In the genomic region with DNA sequence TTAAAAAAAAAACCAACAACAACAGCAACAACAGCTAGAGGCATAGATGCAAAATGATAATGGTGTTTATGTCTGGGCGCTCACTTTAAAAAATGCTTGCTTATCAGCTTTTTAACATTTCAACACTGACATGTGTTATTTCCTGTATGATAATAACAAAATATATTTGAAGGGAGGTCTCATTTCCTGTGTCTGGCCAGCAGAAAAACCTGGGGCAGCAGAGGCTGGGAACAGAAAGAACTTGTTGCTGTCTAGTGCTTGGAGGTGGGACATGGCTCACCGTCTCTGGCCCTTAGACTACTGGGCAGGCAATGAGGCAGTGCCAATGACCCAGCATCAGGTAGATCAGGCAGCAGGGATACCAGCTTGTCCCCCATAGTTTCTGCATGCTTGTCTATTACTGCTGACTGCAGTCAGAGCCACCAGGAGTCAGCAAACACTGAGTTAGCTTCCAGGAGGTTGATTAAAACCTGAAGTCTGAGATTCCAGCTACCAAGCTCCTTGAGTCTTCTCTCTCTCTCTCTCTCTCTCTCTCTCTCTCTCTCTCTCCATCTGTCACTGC, we compare ENCODE assay signal across 17 mouse cellular contexts. TPM values are rescaled to one million over a fixed set of nuclear protein-coding genes. Genes with fewer than 3 reads are reported as not detected.
DNase-seq lines count a peak whose midpoint lies in the region; ATAC-seq and TF ChIP-seq lines count a peak whose summit lies in the region.
"Had no signal": no experiment of that assay in that cellular context is flagged by ENCODE, and none has a peak within 500 bp of the region (broad histone marks: within the 10 kb centered on the region; RNA-seq: fewer than 3 reads in every experiment).

No protein-coding gene starts in this region.

- H3K4me3 ChIP-seq in heart, postnatal 0 days (ENCODE audit: low read depth, low read length), result no peak overlapping the region
- H3K4me3 ChIP-seq in lung, postnatal 0 days (ENCODE audit: low read depth, low read length), result no peak overlapping the region
- H3K4me3 ChIP-seq in hindbrain, embryonic 13.5 days, result no peak overlapping the region
- H3K4me3 ChIP-seq: embryonic facial prominence, embryonic 12.5 days; forebrain, embryonic 15.5 days; left cerebral cortex, adult 2 months; midbrain, embryonic 15.5 days had no signal

- H3K4me1 ChIP-seq in heart, postnatal 0 days (ENCODE audit: control insufficient read depth, insufficient read depth), result peaks cover 13% of the 10 kb centered on the region
- H3K4me1 ChIP-seq in lung, postnatal 0 days (ENCODE audit: insufficient read depth, low read depth, low read length), result peaks cover 18% of the 10 kb centered on the region
- peaks cover 17% of the 10 kb centered on the region for H3K4me1 ChIP-seq in hindbrain, embryonic 13.5 days (replicated peaks)

- TF ChIP-seq CTCF in heart, postnatal 0 days (IDR thresholded peaks at IDR 0.05; ENCODE audit: low read depth), result peak; percentile 10; the same call in 1 of the 2 replicates
- peak; percentile 52 for TF ChIP-seq CTCF in lung, postnatal 0 days (IDR thresholded peaks at IDR 0.05)

- no peaks in the 10 kb centered on the region for H3K36me3 ChIP-seq in heart, postnatal 0 days (replicated peaks; ENCODE audit: control insufficient read depth, insufficient read depth, low read length)
- H3K36me3 ChIP-seq in lung, postnatal 0 days (ENCODE audit: insufficient read depth, low read length), result no peaks in the 10 kb centered on the region
- H3K36me3 ChIP-seq in hindbrain, embryonic 13.5 days, result no peaks in the 10 kb centered on the region
- H3K36me3 ChIP-seq: embryonic facial prominence, embryonic 12.5 days; forebrain, embryonic 15.5 days; midbrain, embryonic 15.5 days had no signal

- H3K27ac ChIP-seq in heart, postnatal 0 days (ENCODE audit: low read depth), result no peak overlapping the region
- H3K27ac ChIP-seq in lung, postnatal 0 days (ENCODE audit: low read length), result no peak overlapping the region
- no peak overlapping the region for H3K27ac ChIP-seq in hindbrain, embryonic 13.5 days
- H3K27ac ChIP-seq: embryonic facial prominence, embryonic 12.5 days; forebrain, embryonic 15.5 days; left cerebral cortex, adult 2 months; midbrain, embryonic 15.5 days had no signal

- no peak for DNase-seq in heart, postnatal 0 days (ENCODE audit: low spot score)
- no peak for DNase-seq in heart, adult 11 months
- peak; percentile 59 for DNase-seq in lung, postnatal 0 days (ENCODE audit: low spot score)
- no peak for DNase-seq in lung, postnatal 14 days
- DNase-seq in adipocyte (ENCODE audit: low spot score), result peak; percentile 33
- DNase-seq in retina, postnatal 1 day, result no peak
- DNase-seq: cerebellum, adult 9-11 months; gastrocnemius, postnatal 36 days; heart, postnatal 36 days; right cerebral cortex, postnatal 14 days had no signal

- H3K27me3 ChIP-seq in heart, postnatal 0 days (ENCODE audit: control insufficient read depth, insufficient read depth, low read length), result peaks cover 36% of the 10 kb centered on the region
- peaks cover 14% of the 10 kb centered on the region; the same call in 1 of the 2 replicates for H3K27me3 ChIP-seq in lung, postnatal 0 days (replicated peaks; ENCODE audit: insufficient read depth, low read length)
- peaks cover 50% of the 10 kb centered on the region for H3K27me3 ChIP-seq in hindbrain, embryonic 13.5 days

- no peaks in the 10 kb centered on the region for H3K9me3 ChIP-seq in heart, postnatal 0 days (replicated peaks; ENCODE audit: control insufficient read depth, low read length)
- H3K9me3 ChIP-seq in lung, postnatal 0 days (ENCODE audit: low read length), result no peaks in the 10 kb centered on the region
- H3K9me3 ChIP-seq in hindbrain, embryonic 13.5 days, result no peaks in the 10 kb centered on the region
- H3K9me3 ChIP-seq: embryonic facial prominence, embryonic 12.5 days; forebrain, embryonic 15.5 days; midbrain, embryonic 15.5 days had no signal

- no peak overlapping the region for H3K4me2 ChIP-seq in heart, postnatal 0 days (ENCODE audit: low read depth, low read length)
- H3K4me2 ChIP-seq in lung, postnatal 0 days (replicated peaks; ENCODE audit: low read depth, low read length), result no peak overlapping the region
- no peak overlapping the region for H3K4me2 ChIP-seq in hindbrain, embryonic 13.5 days
- H3K4me2 ChIP-seq: embryonic facial prominence, embryonic 12.5 days; forebrain, embryonic 15.5 days; midbrain, embryonic 15.5 days had no signal

- no peak for TF ChIP-seq EP300 in heart, postnatal 0 days (IDR thresholded peaks at IDR 0.05; ENCODE audit: low read depth)
- peak; percentile 78 for TF ChIP-seq EP300 in lung, postnatal 0 days (IDR thresholded peaks at IDR 0.05)

- WGBS in heart, postnatal 0 days, result 31% methylated on average over 2 of the region's 2 CpGs
- 26% methylated on average over 2 of the region's 2 CpGs for WGBS in lung, postnatal 0 days
- 74% methylated on average over 2 of the region's 2 CpGs for WGBS in hindbrain, embryonic 13.5 days

- H3K9ac ChIP-seq in heart, postnatal 0 days (replicated peaks; ENCODE audit: low read depth, low read length), result no peak overlapping the region
- H3K9ac ChIP-seq in lung, postnatal 0 days (replicated peaks; ENCODE audit: low read depth), result no peak overlapping the region
- no peak overlapping the region for H3K9ac ChIP-seq in hindbrain, embryonic 13.5 days
- H3K9ac ChIP-seq: embryonic facial prominence, embryonic 12.5 days; forebrain, embryonic 15.5 days; midbrain, embryonic 15.5 days had no signal

- no peak for ATAC-seq in heart, postnatal 0 days (ENCODE audit: insufficient read depth, low read depth)
- ATAC-seq in lung, postnatal 0 days, result peak; percentile 13; the same call in 1 of the 2 replicates
- ATAC-seq in megakaryocyte progenitor cell, adult 5-6 weeks (replicated peaks; ENCODE audit: poor library complexity), result peak; percentile 12
- ATAC-seq in hindbrain, embryonic 13.5 days (ENCODE audit: low FRiP score), result no peak
- ATAC-seq: forebrain, embryonic 15.5 days; midbrain, embryonic 15.5 days had no signal

RNA-seq across cellular contexts. Expression of a gene that starts 3.2 kb away (rescaled TPM):
- 0.42 and 9.0 TPM in 2 replicates for total RNA-seq in heart, postnatal 0 days (2014; rRNA removed; ENCODE audit: low replicate concordance)
- 0.15 and 0.16 TPM in 2 replicates for polyA plus RNA-seq in heart, postnatal 0 days (2015; fragmentation: Nextera tagmentation; extraction: Ambion mirVana)
- polyA plus RNA-seq in lung, postnatal 0 days (2015; fragmentation: Nextera tagmentation; extraction: Ambion mirVana), result 0.94 and 1.3 TPM in 2 replicates
- not detected in 2 replicates for total RNA-seq in megakaryocyte progenitor cell, adult 5-6 weeks (2015)
- not detected in 2 replicates for total RNA-seq in megakaryocyte progenitor cell, adult 5-6 weeks (2017)
- polyA plus RNA-seq in hindbrain, embryonic 13.5 days (2015; fragmentation: Nextera tagmentation; extraction: Ambion mirVana), result 0.53 and 0.87 TPM in 2 replicates

RNA-seq across cellular contexts. Expression of a gene that starts 11.8 kb away (rescaled TPM):
- 2,455 and 2,720 TPM in 2 replicates for total RNA-seq in heart, postnatal 0 days (2014; rRNA removed; ENCODE audit: low replicate concordance)
- polyA plus RNA-seq in heart, postnatal 0 days (2015; fragmentation: Nextera tagmentation; extraction: Ambion mirVana), result 813 and 854 TPM in 2 replicates
- 1,019 and 1,086 TPM in 2 replicates for polyA plus RNA-seq in lung, postnatal 0 days (2015; fragmentation: Nextera tagmentation; extraction: Ambion mirVana)
- total RNA-seq in megakaryocyte progenitor cell, adult 5-6 weeks (2015), result 1,201 and 1,251 TPM in 2 replicates
- total RNA-seq in megakaryocyte progenitor cell, adult 5-6 weeks (2017), result 3,072 and 3,507 TPM in 2 replicates
- polyA plus RNA-seq in hindbrain, embryonic 13.5 days (2015; fragmentation: Nextera tagmentation; extraction: Ambion mirVana), result 766 and 789 TPM in 2 replicates

RNA-seq across cellular contexts. Expression of a gene that starts 44.1 kb away (rescaled TPM):
- 1.4 and 3.4 TPM in 2 replicates for total RNA-seq in heart, postnatal 0 days (2014; rRNA removed; ENCODE audit: low replicate concordance)
- 1.6 and 2.0 TPM in 2 replicates for polyA plus RNA-seq in heart, postnatal 0 days (2015; fragmentation: Nextera tagmentation; extraction: Ambion mirVana)
- polyA plus RNA-seq in lung, postnatal 0 days (2015; fragmentation: Nextera tagmentation; extraction: Ambion mirVana), result 18.3 TPM in 2 replicates
- total RNA-seq in megakaryocyte progenitor cell, adult 5-6 weeks (2015), result not detected in 2 replicates
- total RNA-seq in megakaryocyte progenitor cell, adult 5-6 weeks (2017), result not detected in 2 replicates
- 1.5 and 2.2 TPM in 2 replicates for polyA plus RNA-seq in hindbrain, embryonic 13.5 days (2015; fragmentation: Nextera tagmentation; extraction: Ambion mirVana)
- total RNA-seq: neutrophil, adult 5-6 weeks had no signal

RNA-seq across cellular contexts. Expression of a gene that starts 51.2 kb away (rescaled TPM):
- total RNA-seq in heart, postnatal 0 days (2014; rRNA removed; ENCODE audit: low replicate concordance), result 72.8 and 83.1 TPM in 2 replicates
- polyA plus RNA-seq in heart, postnatal 0 days (2015; fragmentation: Nextera tagmentation; extraction: Ambion mirVana), result 63.3 and 65.1 TPM in 2 replicates
- 22.7 and 27.3 TPM in 2 replicates for polyA plus RNA-seq in lung, postnatal 0 days (2015; fragmentation: Nextera tagmentation; extraction: Ambion mirVana)
- 33.1 and 49.6 TPM in 2 replicates for total RNA-seq in megakaryocyte progenitor cell, adult 5-6 weeks (2015)
- 61.1 and 74.1 TPM in 2 replicates for total RNA-seq in megakaryocyte progenitor cell, adult 5-6 weeks (2017)
- 45.9 and 48.7 TPM in 2 replicates for polyA plus RNA-seq in hindbrain, embryonic 13.5 days (2015; fragmentation: Nextera tagmentation; extraction: Ambion mirVana)

Comparison
In these comparisons a context has a peak if more than half of its experiments do, and no peak if none do; other contexts are left out.
1. DNase-seq: peak in lung, postnatal 0 days (single experiment) and adipocyte (single experiment); none in heart, postnatal 0 days (single experiment), heart, adult 11 months (single experiment), lung, postnatal 14 days (single experiment) and retina, postnatal 1 day (single experiment).
2. ATAC-seq: peak in lung, postnatal 0 days (single experiment) and megakaryocyte progenitor cell, adult 5-6 weeks (single experiment); none in heart, postnatal 0 days (single experiment) and hindbrain, embryonic 13.5 days (single experiment).